Mouse (Mus musculus) stomach, embryonic 15.5 days (tissue): ENCODE measurements around the gene Aqp9. TPM values are rescaled to one million over a fixed set of nuclear protein-coding genes. Genes with fewer than 3 reads are reported as not detected.
"Not testable (repeated sequence)": the region's sequence is repeated elsewhere in the genome, so short reads cannot be mapped to it uniquely, and the experiment has no call there.

ENCODE experiments used
- ATAC-seq: fragments of 200-750 bp; cut with Nextera tagmentation; 2 replicates; pipeline ENCODE4 v1.8.0; 2017; ENCODE audit warnings: low read depth, moderate number of reproducible peaks, moderate TSS enrichment; ENCODE audit not compliant: insufficient read depth, low FRiP score
- H3K27ac ChIP-seq: fragments of 300-500 bp; sonication (generic); 2 replicates; pipeline ENCODE4 v1.5.1; 2015; ENCODE audit warnings: mild to moderate bottlenecking, inconsistent platforms
- H3K27me3 ChIP-seq: fragments of 300-500 bp; sonication (generic); replicated peaks from 2 replicates; pipeline ENCODE4 v1.6.1; 2015; ENCODE audit warnings: inconsistent platforms
- H3K36me3 ChIP-seq: fragments of 300-500 bp; sonication (generic); 2 replicates; pipeline ENCODE4 v1.6.1; 2015; ENCODE audit warnings: inconsistent platforms
- H3K4me1 ChIP-seq: fragments of 300-500 bp; sonication (generic); 2 replicates; pipeline ENCODE4 v1.6.1; 2015; ENCODE audit warnings: inconsistent platforms
- H3K4me2 ChIP-seq: fragments of 300-500 bp; sonication (generic); 2 replicates; pipeline ENCODE4 v1.6.1; 2015; ENCODE audit warnings: mild to moderate bottlenecking, inconsistent platforms
- H3K4me3 ChIP-seq: fragments of 300-500 bp; sonication (generic); replicated peaks from 2 replicates; pipeline ENCODE4 v1.5.1; 2015; ENCODE audit warnings: inconsistent platforms
- H3K9ac ChIP-seq: fragments of 300-500 bp; sonication (generic); 2 replicates; pipeline ENCODE4 v1.6.1; 2015; ENCODE audit warnings: inconsistent platforms
- H3K9me3 ChIP-seq: fragments of 300-500 bp; sonication (generic); 2 replicates; pipeline ENCODE4 v1.6.1; 2016; ENCODE audit warnings: inconsistent platforms
- WGBS: fragments of 180-500 bp; shearing (Covaris S2); methylation state at CpG from one replicate; pipeline ENCODE4 v1.1.7; 2015; 5-methylcytosine and 5-hydroxymethylcytosine counted together
- polyA plus RNA-seq: library from polyadenylated mRNA; unstranded; fragments of >200 nt; fragmentation: Nextera tagmentation; extraction: Ambion mirVana; gene quantifications from 2 replicates; pipeline ENCODE4 v1.2.1, GENCODE M21; 2015

The Aqp9 gene
- polyA plus RNA-seq, 1 experiment from 2014 or later = 1.0 TPM

- Histone ChIP-seq H3K4me3 (no peak overlapping the region), H3K36me3 (no peaks in the 10 kb centered on the region), H3K27me3 (no peaks in the 10 kb centered on the region), H3K9me3 (no peaks in the 10 kb centered on the region), H3K4me1 (no peaks in the 10 kb centered on the region), H3K9ac (no peak overlapping the region), H3K27ac (no peak overlapping the region), H3K4me2 (no peak overlapping the region)
- ATAC-seq = no peak
- WGBS = 16% methylated on average over 2 of the region's 2 CpGs
These were observed 42.3 kb downstream of the Aqp9 start for GRCm38 (mm10) chr9:71126205-71126604.

- H3K4me3 ChIP-seq, H3K9ac ChIP-seq, H3K4me1 ChIP-seq, H3K9me3 ChIP-seq, H3K4me2 ChIP-seq, H3K27me3 ChIP-seq, H3K36me3 ChIP-seq, H3K27ac ChIP-seq, ATAC-seq: not testable (repeated sequence)
- 84% methylated on average over 8 of the region's 8 CpGs for WGBS
These were observed 45.4 kb downstream of the Aqp9 start for GRCm38 (mm10) chr9:71123095-71123494.

- WGBS = 75% methylated on average over 9 of the region's 9 CpGs
- H3K27me3 ChIP-seq = no peaks in the 10 kb centered on the region
- no peaks in the 10 kb centered on the region for H3K4me1 ChIP-seq
These were observed 47.6 kb downstream of the Aqp9 start for GRCm38 (mm10) chr9:71120924-71121323.

GRCm38 (mm10) chr9:71113166-71113565, 55.3 kb downstream of the Aqp9 start:
- no peak overlapping the region for H3K9ac ChIP-seq
- no peak for ATAC-seq
- H3K9me3 ChIP-seq = no peaks in the 10 kb centered on the region
- H3K4me2 ChIP-seq = no peak overlapping the region
- 75% methylated on average over 6 of the region's 6 CpGs for WGBS
- H3K4me1 ChIP-seq = no peaks in the 10 kb centered on the region
- no peaks in the 10 kb centered on the region for H3K27me3 ChIP-seq
- no peak overlapping the region for H3K4me3 ChIP-seq
- H3K36me3 ChIP-seq = no peaks in the 10 kb centered on the region
- H3K27ac ChIP-seq = no peak overlapping the region

More at GRCm38 (mm10) chr9:71120924-71121323, 47.6 kb downstream of the Aqp9 start:
- H3K36me3 ChIP-seq = no peaks in the 10 kb centered on the region
- H3K4me3 ChIP-seq = no peak overlapping the region
- no peak overlapping the region for H3K27ac ChIP-seq
- H3K9me3 ChIP-seq = no peaks in the 10 kb centered on the region
- H3K4me2 ChIP-seq = no peak overlapping the region
- no peak for ATAC-seq
- H3K9ac ChIP-seq = no peak overlapping the region

GRCm38 (mm10) chr9:71103521-71103920, 65.0 kb downstream of the Aqp9 start:
- H3K4me2 ChIP-seq = no peak overlapping the region
- no peak overlapping the region for H3K9ac ChIP-seq
- no peak overlapping the region for H3K27ac ChIP-seq
- no peak for ATAC-seq
- H3K27me3 ChIP-seq = no peaks in the 10 kb centered on the region
- no peaks in the 10 kb centered on the region for H3K9me3 ChIP-seq
- no peaks in the 10 kb centered on the region for H3K4me1 ChIP-seq
- H3K36me3 ChIP-seq = no peaks in the 10 kb centered on the region
- 90% methylated on average over 5 of the region's 5 CpGs for WGBS
- no peak overlapping the region for H3K4me3 ChIP-seq

- Histone ChIP-seq H3K36me3 (no peaks in the 10 kb centered on the region), H3K9me3 (no peaks in the 10 kb centered on the region), H3K4me3 (no peak overlapping the region), H3K9ac (no peak overlapping the region), H3K4me1 (no peaks in the 10 kb centered on the region), H3K4me2 (no peak overlapping the region), H3K27me3 (no peaks in the 10 kb centered on the region), H3K27ac (no peak overlapping the region)
- no peak for ATAC-seq
- 86% methylated on average over 6 of the region's 6 CpGs for WGBS
These were observed 74.4 kb downstream of the Aqp9 start for GRCm38 (mm10) chr9:71094066-71094465.

- H3K4me1 ChIP-seq = no peaks in the 10 kb centered on the region
- H3K9ac ChIP-seq = no peak overlapping the region
- no peak for ATAC-seq
- no peaks in the 10 kb centered on the region for H3K36me3 ChIP-seq
- WGBS = 65% methylated on average over 5 of the region's 5 CpGs
- no peaks in the 10 kb centered on the region for H3K9me3 ChIP-seq
- H3K4me2 ChIP-seq = no peak overlapping the region
- no peaks in the 10 kb centered on the region for H3K27me3 ChIP-seq
- no peak overlapping the region for H3K4me3 ChIP-seq
- no peak overlapping the region for H3K27ac ChIP-seq
These were observed 76.4 kb downstream of the Aqp9 start for GRCm38 (mm10) chr9:71092038-71092437.

GRCm38 (mm10) chr9:71079201-71079600, 89.3 kb downstream of the Aqp9 start:
- ATAC-seq = no peak
- Histone ChIP-seq H3K9ac (no peak overlapping the region), H3K27me3 (no peaks in the 10 kb centered on the region), H3K4me2 (no peak overlapping the region), H3K36me3 (no peaks in the 10 kb centered on the region), H3K4me3 (no peak overlapping the region), H3K27ac (no peak overlapping the region), H3K9me3 (no peaks in the 10 kb centered on the region), H3K4me1 (no peaks in the 10 kb centered on the region)
- 52% methylated on average over 7 of the region's 7 CpGs for WGBS

- H3K27ac ChIP-seq = no peak overlapping the region
- H3K27me3 ChIP-seq = no peaks in the 10 kb centered on the region
- 83% methylated on average over 5 of the region's 5 CpGs for WGBS
- ATAC-seq = no peak
- H3K4me2 ChIP-seq = no peak overlapping the region
- H3K36me3 ChIP-seq = no peaks in the 10 kb centered on the region
- no peak overlapping the region for H3K4me3 ChIP-seq
- no peaks in the 10 kb centered on the region for H3K4me1 ChIP-seq
- H3K9me3 ChIP-seq = no peaks in the 10 kb centered on the region
- H3K9ac ChIP-seq = no peak overlapping the region
These were observed 91.1 kb downstream of the Aqp9 start for GRCm38 (mm10) chr9:71077251-71077825.

- no peak overlapping the region for H3K4me3 ChIP-seq
- WGBS = 73% methylated on average over 12 of the region's 12 CpGs
These were observed 92.3 kb downstream of the Aqp9 start for GRCm38 (mm10) chr9:71076201-71076648.

GRCm38 (mm10) chr9:71073831-71074230, 94.7 kb downstream of the Aqp9 start:
- no peak for ATAC-seq
- WGBS = 60% methylated on average over 4 of the region's 4 CpGs
- no peak overlapping the region for H3K9ac ChIP-seq

More at GRCm38 (mm10) chr9:71076201-71076648, 92.3 kb downstream of the Aqp9 start:
- Histone ChIP-seq H3K4me2 (no peak overlapping the region), H3K36me3 (no peaks in the 10 kb centered on the region), H3K27ac (no peak overlapping the region), H3K27me3 (no peaks in the 10 kb centered on the region), H3K9ac (no peak overlapping the region), H3K4me1 (no peaks in the 10 kb centered on the region), H3K9me3 (no peaks in the 10 kb centered on the region)
- no peak for ATAC-seq

GRCm38 (mm10) chr9:71073076-71073475, 95.4 kb downstream of the Aqp9 start:
- no peaks in the 10 kb centered on the region for H3K4me1 ChIP-seq
- H3K27me3 ChIP-seq = no peaks in the 10 kb centered on the region
- ATAC-seq = no peak
- H3K36me3 ChIP-seq = no peaks in the 10 kb centered on the region
- WGBS = 41% methylated on average over 4 of the region's 4 CpGs
- H3K27ac ChIP-seq = no peak overlapping the region
- no peak overlapping the region for H3K4me2 ChIP-seq
- no peaks in the 10 kb centered on the region for H3K9me3 ChIP-seq
- H3K4me3 ChIP-seq = no peak overlapping the region
- H3K9ac ChIP-seq = no peak overlapping the region

More at GRCm38 (mm10) chr9:71073831-71074230, 94.7 kb downstream of the Aqp9 start:
- Histone ChIP-seq H3K4me1 (no peaks in the 10 kb centered on the region), H3K36me3 (no peaks in the 10 kb centered on the region), H3K4me3 (no peak overlapping the region), H3K9me3 (no peaks in the 10 kb centered on the region), H3K4me2 (no peak overlapping the region), H3K27me3 (no peaks in the 10 kb centered on the region), H3K27ac (no peak overlapping the region)

- Histone ChIP-seq H3K27ac (no peak overlapping the region), H3K27me3 (no peaks in the 10 kb centered on the region), H3K4me2 (no peak overlapping the region), H3K9me3 (no peaks in the 10 kb centered on the region), H3K36me3 (no peaks in the 10 kb centered on the region), H3K4me3 (no peak overlapping the region), H3K4me1 (no peaks in the 10 kb centered on the region), H3K9ac (no peak overlapping the region)
- ATAC-seq = no peak
- 66% methylated on average over 7 of the region's 7 CpGs for WGBS
These were observed 96.0 kb downstream of the Aqp9 start for GRCm38 (mm10) chr9:71072502-71072901.
